Mouse (Mus musculus): ENCODE measurements around the gene Bex2. TPM values are rescaled to one million over a fixed set of nuclear protein-coding genes. Genes with fewer than 3 reads are reported as not detected.
"Not testable (repeated sequence)": the region's sequence is repeated elsewhere in the genome, so short reads cannot be mapped to it uniquely, and the experiment has no call there.

Bex2 gene
- polyA plus RNA-seq, 1 experiment from 2014 or later = 92.3 TPM

- H3K27ac ChIP-seq (ENCODE audit: low read length); H3K36me3 ChIP-seq (ENCODE audit: control insufficient read depth, insufficient read depth, low read length); H3K27me3 ChIP-seq (ENCODE audit: control insufficient read depth, insufficient read depth, low read length); H3K9me3 ChIP-seq (replicated peaks; ENCODE audit: control insufficient read depth, low read length); H3K4me1 ChIP-seq (ENCODE audit: control insufficient read depth, insufficient read depth, low read length); H3K9ac ChIP-seq (ENCODE audit: low read length): not testable (repeated sequence)
- peak; percentile 41; the same call in 1 of the 2 replicates for ATAC-seq (ENCODE audit: insufficient read depth, low FRiP score)
- 8% methylated on average over 7 of the region's 48 CpGs for WGBS
- H3K4me3 ChIP-seq (replicated peaks; ENCODE audit: low read length) = peak overlapping the region; percentile 32
- H3K4me2 ChIP-seq (ENCODE audit: low read depth, low read length) = peak overlapping the region; percentile 40; the same call in 1 of the 2 replicates
Measured at GRCm38 (mm10) chrX:136067201-136067991, 640 bp downstream of the Bex2 start.

GRCm38 (mm10) chrX:136060698-136061097 lies 7.3 kb downstream of the Bex2 start:
- peak; percentile 66; the same call in 1 of the 2 replicates for ATAC-seq (ENCODE audit: insufficient read depth, low FRiP score)
- 67% methylated on average over 1 of the region's 1 CpGs for WGBS
- no peaks in the 10 kb centered on the region for H3K36me3 ChIP-seq (ENCODE audit: control insufficient read depth, insufficient read depth, low read length)

GRCm38 (mm10) chrX:136051219-136051618 lies 16.8 kb downstream of the Bex2 start:
- Histone ChIP-seq H3K9me3 (replicated peaks; ENCODE audit: control insufficient read depth, low read length) (no peaks in the 10 kb centered on the region), H3K27ac (ENCODE audit: low read length) (no peak overlapping the region), H3K36me3 (ENCODE audit: control insufficient read depth, insufficient read depth, low read length) (no peaks in the 10 kb centered on the region), H3K4me1 (ENCODE audit: control insufficient read depth, insufficient read depth, low read length) (no peaks in the 10 kb centered on the region), H3K4me2 (ENCODE audit: low read depth, low read length) (no peak overlapping the region), H3K27me3 (ENCODE audit: control insufficient read depth, insufficient read depth, low read length) (no peaks in the 10 kb centered on the region), H3K4me3 (replicated peaks; ENCODE audit: low read length) (no peak overlapping the region), H3K9ac (ENCODE audit: low read length) (no peak overlapping the region)
- WGBS = 71% methylated on average over 2 of the region's 2 CpGs
- no peak for ATAC-seq (ENCODE audit: insufficient read depth, low FRiP score)

More at GRCm38 (mm10) chrX:136060698-136061097, 7.3 kb downstream of the Bex2 start:
- H3K9ac ChIP-seq (ENCODE audit: low read length) = no peak overlapping the region
- H3K4me3 ChIP-seq (replicated peaks; ENCODE audit: low read length) = no peak overlapping the region
- no peaks in the 10 kb centered on the region for H3K4me1 ChIP-seq (ENCODE audit: control insufficient read depth, insufficient read depth, low read length)
- H3K9me3 ChIP-seq (replicated peaks; ENCODE audit: control insufficient read depth, low read length) = no peaks in the 10 kb centered on the region
- no peak overlapping the region for H3K4me2 ChIP-seq (ENCODE audit: low read depth, low read length)
- no peak overlapping the region for H3K27ac ChIP-seq (ENCODE audit: low read length)
- no peaks in the 10 kb centered on the region for H3K27me3 ChIP-seq (ENCODE audit: control insufficient read depth, insufficient read depth, low read length)

DNA sequence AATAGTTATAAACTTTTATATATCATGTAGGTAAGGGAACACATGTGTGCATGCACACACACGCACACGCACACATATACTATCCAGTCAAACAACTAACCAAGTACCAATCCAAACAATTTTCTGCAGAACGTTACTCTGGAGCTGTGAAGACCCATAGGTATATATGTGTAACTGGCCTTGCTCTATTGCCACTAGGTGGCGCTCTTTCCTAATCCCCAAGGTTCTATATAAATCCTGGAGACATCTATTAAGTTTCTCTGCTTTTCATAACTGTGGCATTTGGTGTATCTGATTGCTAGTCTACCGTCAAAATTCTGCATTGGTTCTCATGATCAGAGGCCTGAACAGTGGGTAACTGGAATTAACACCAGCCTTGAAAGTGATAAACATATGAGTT lies 20.5 kb downstream of the Bex2 start:
- no peak overlapping the region for H3K9ac ChIP-seq (ENCODE audit: low read length)
- ATAC-seq (ENCODE audit: insufficient read depth, low FRiP score) = no peak; the same call in 1 of the 2 replicates
- H3K4me2 ChIP-seq (ENCODE audit: low read depth, low read length) = no peak overlapping the region
- H3K27ac ChIP-seq (ENCODE audit: low read length) = no peak overlapping the region
- WGBS = 14% methylated on average over 5 of the region's 5 CpGs
- H3K9me3 ChIP-seq (replicated peaks; ENCODE audit: control insufficient read depth, low read length) = no peaks in the 10 kb centered on the region
- H3K4me3 ChIP-seq (replicated peaks; ENCODE audit: low read length) = no peak overlapping the region
- H3K36me3 ChIP-seq (ENCODE audit: control insufficient read depth, insufficient read depth, low read length) = no peaks in the 10 kb centered on the region
- no peaks in the 10 kb centered on the region for H3K27me3 ChIP-seq (ENCODE audit: control insufficient read depth, insufficient read depth, low read length)
- no peaks in the 10 kb centered on the region for H3K4me1 ChIP-seq (ENCODE audit: control insufficient read depth, insufficient read depth, low read length)

- 69% methylated on average over 1 of the region's 1 CpGs for WGBS
- no peak overlapping the region for H3K27ac ChIP-seq (ENCODE audit: low read length)
- ATAC-seq (ENCODE audit: insufficient read depth, low FRiP score) = no peak
Measured at GRCm38 (mm10) chrX:136043726-136044125, 24.3 kb downstream of the Bex2 start.

GRCm38 (mm10) chrX:136032799-136033763 lies 35.0 kb downstream of the Bex2 start, which contains the start of gene Arxes1:
Arxes1 (plus strand) TSS chrX:136033367.
- peak within 1 kb of the TSS; percentile 33 for H3K4me3 ChIP-seq (replicated peaks; ENCODE audit: low read length)
- WGBS = 17% methylated on average over 10 of the region's 49 CpGs
- peak within 1 kb of the TSS; percentile 48 for H3K4me2 ChIP-seq (ENCODE audit: low read depth, low read length)
- not testable (repeated sequence) for H3K9ac ChIP-seq (ENCODE audit: low read length); H3K36me3 ChIP-seq (ENCODE audit: control insufficient read depth, insufficient read depth, low read length); H3K27me3 ChIP-seq (ENCODE audit: control insufficient read depth, insufficient read depth, low read length); H3K4me1 ChIP-seq (ENCODE audit: control insufficient read depth, insufficient read depth, low read length); H3K9me3 ChIP-seq (replicated peaks; ENCODE audit: control insufficient read depth, low read length); H3K27ac ChIP-seq (ENCODE audit: low read length)
- peak; percentile 93 for ATAC-seq (ENCODE audit: insufficient read depth, low FRiP score)

More at GRCm38 (mm10) chrX:136043726-136044125, 24.3 kb downstream of the Bex2 start:
- H3K9ac ChIP-seq (ENCODE audit: low read length) = no peak overlapping the region
- H3K36me3 ChIP-seq (ENCODE audit: control insufficient read depth, insufficient read depth, low read length) = no peaks in the 10 kb centered on the region
- no peaks in the 10 kb centered on the region for H3K4me1 ChIP-seq (ENCODE audit: control insufficient read depth, insufficient read depth, low read length)
- H3K4me2 ChIP-seq (ENCODE audit: low read depth, low read length) = no peak overlapping the region
- H3K27me3 ChIP-seq (ENCODE audit: control insufficient read depth, insufficient read depth, low read length) = no peaks in the 10 kb centered on the region
- H3K4me3 ChIP-seq (replicated peaks; ENCODE audit: low read length) = no peak overlapping the region
- H3K9me3 ChIP-seq (replicated peaks; ENCODE audit: control insufficient read depth, low read length) = no peaks in the 10 kb centered on the region

DNA sequence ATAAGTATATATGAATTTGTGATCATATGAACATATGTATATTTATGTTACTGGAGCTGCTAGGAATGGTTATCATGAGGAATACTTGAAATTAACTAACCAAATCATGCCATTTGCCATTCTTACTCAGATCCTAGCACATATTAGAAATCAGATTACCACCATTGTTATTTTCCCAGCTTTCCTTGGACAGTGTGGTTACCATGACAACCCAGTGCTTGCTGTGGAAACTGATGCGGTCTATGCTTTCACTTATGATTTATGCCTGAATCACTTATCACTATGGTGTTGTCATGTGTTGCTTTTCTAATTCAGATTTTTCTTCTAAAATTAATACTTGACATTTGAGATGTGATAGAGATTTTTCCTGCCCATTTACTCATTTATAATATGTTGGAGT lies 37.7 kb downstream of the Bex2 start:
- ATAC-seq (ENCODE audit: insufficient read depth, low FRiP score) = no peak
- H3K36me3 ChIP-seq (ENCODE audit: control insufficient read depth, insufficient read depth, low read length) = no peaks in the 10 kb centered on the region
- H3K9me3 ChIP-seq (replicated peaks; ENCODE audit: control insufficient read depth, low read length) = no peaks in the 10 kb centered on the region
- H3K27me3 ChIP-seq (ENCODE audit: control insufficient read depth, insufficient read depth, low read length) = no peaks in the 10 kb centered on the region
- H3K9ac ChIP-seq (ENCODE audit: low read length) = no peak overlapping the region
- 63% methylated on average over 1 of the region's 1 CpGs for WGBS
- H3K4me3 ChIP-seq (replicated peaks; ENCODE audit: low read length) = no peak overlapping the region
- H3K4me1 ChIP-seq (ENCODE audit: control insufficient read depth, insufficient read depth, low read length) = no peaks in the 10 kb centered on the region
- H3K4me2 ChIP-seq (ENCODE audit: low read depth, low read length) = no peak overlapping the region
- no peak overlapping the region for H3K27ac ChIP-seq (ENCODE audit: low read length)
